Mouse (Mus musculus): Measurements from ENCODE around the gene Cmip. TPM values are rescaled to one million over a fixed set of nuclear protein-coding genes. Genes with fewer than 3 reads are reported as not detected.
A peak's percentile ranks its signal among the peaks of the same experiment; 100 is the strongest.

Gene Cmip
- polyA plus RNA-seq, 1 experiment: 23.6 TPM

DNA sequence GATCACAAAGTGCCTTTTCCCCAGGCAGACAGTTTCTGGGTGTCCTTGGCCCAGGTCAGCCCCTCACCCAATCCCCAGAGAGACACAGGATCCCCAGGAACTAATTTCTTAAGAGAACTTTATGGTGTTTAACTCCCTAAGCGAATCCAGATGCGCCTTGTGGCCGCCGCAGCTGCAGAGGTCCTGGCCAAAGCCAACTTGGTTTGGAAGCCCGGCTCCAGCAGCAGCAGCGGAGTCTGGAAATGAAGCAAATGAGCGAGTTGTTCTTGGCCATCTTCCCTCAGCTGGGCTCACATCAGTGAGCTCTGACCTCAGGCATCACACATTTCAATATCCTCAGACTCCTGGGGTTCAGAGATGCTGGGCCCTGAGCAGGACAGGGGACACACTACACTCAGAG lies 33.6 kb downstream of the Cmip start:
- Histone ChIP-seq H3K4me3 (no peak overlapping the region), H3K4me2 (ENCODE audit: low read depth) (no peak overlapping the region), H3K27me3 (ENCODE audit: control insufficient read depth, insufficient read depth, insufficient read length) (no peaks in the 10 kb centered on the region), H3K36me3 (ENCODE audit: control insufficient read depth, insufficient read depth) (peaks cover 4% of the 10 kb centered on the region), H3ac (ENCODE audit: control insufficient read depth, insufficient read length) (no peak overlapping the region), H3K79me2 (ENCODE audit: control insufficient read depth, insufficient read depth) (peaks cover 62% of the 10 kb centered on the region)
- TF ChIP-seq E2F4 (IDR thresholded peaks at IDR 0.05; ENCODE audit: insufficient read depth): no peak

DNA sequence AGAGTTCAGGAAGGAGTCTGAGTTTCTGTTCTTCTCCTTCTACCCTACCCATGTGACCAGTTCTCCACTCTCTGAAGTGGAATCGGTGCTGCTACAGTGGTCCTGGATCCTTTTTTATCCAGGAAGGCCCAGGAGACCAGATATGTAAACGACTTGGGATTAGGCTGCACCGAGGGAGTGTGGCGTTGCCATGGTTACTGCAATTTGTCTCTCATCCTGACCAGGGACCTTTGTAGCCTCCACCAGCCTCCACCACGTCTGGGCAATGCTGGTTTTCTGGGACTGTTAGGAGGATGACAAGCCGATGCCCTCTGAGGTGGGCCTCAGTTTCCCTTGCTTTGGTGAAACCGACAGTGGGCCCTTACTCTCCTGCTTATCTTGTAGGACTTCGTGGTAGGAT lies 35.4 kb downstream of the Cmip start:
- H3K4me2 ChIP-seq (ENCODE audit: low read depth): no peak overlapping the region
- no peaks in the 10 kb centered on the region for H3K27me3 ChIP-seq (ENCODE audit: control insufficient read depth, insufficient read depth, insufficient read length)
- H3K36me3 ChIP-seq (ENCODE audit: control insufficient read depth, insufficient read depth): no peaks in the 10 kb centered on the region
- H3ac ChIP-seq (ENCODE audit: control insufficient read depth, insufficient read length): no peak overlapping the region
- H3K79me2 ChIP-seq (ENCODE audit: control insufficient read depth, insufficient read depth): peaks cover 47% of the 10 kb centered on the region
- TF ChIP-seq POLR2AphosphoS2 (IDR thresholded peaks at IDR 0.05; ENCODE audit: insufficient read length, low read depth): no peak
- no peak for TF ChIP-seq REST (IDR thresholded peaks at IDR 0.05; ENCODE audit: insufficient read depth, insufficient read length)
- TF ChIP-seq MAX (IDR thresholded peaks at IDR 0.05; ENCODE audit: low read depth): no peak
- no peak for TF ChIP-seq TCF12 (IDR thresholded peaks at IDR 0.05; ENCODE audit: insufficient read depth, poor library complexity, severe bottlenecking)
- no peak for TF ChIP-seq TCF3 (IDR thresholded peaks at IDR 0.05; ENCODE audit: insufficient read length, low read depth)
- TF ChIP-seq MYOG (IDR thresholded peaks at IDR 0.05; ENCODE audit: control insufficient read depth in 1 of 3, insufficient read depth in 1 of 3, insufficient read length in 2 of 3, low read depth in 2 of 3): no peak
- no peak for TF ChIP-seq MYOD1 (IDR thresholded peaks at IDR 0.05; ENCODE audit: control insufficient read depth in 1 of 3, insufficient read length in 2 of 3, low read depth in 2 of 3)
- TF ChIP-seq USF1 (IDR thresholded peaks at IDR 0.05; ENCODE audit: low read depth): no peak
- TF ChIP-seq E2F4 (IDR thresholded peaks at IDR 0.05; ENCODE audit: insufficient read depth): no peak
- no peak for TF ChIP-seq CEBPB (IDR thresholded peaks at IDR 0.05; ENCODE audit: insufficient read depth, poor library complexity, severe bottlenecking)
- no peak for TF ChIP-seq POLR2A (IDR thresholded peaks at IDR 0.05; ENCODE audit: insufficient read length, low read depth)
- TF ChIP-seq SRF (IDR thresholded peaks at IDR 0.05; ENCODE audit: control insufficient read depth, insufficient read length, low read depth): no peak
- H3K4me3 ChIP-seq: no peak overlapping the region

DNA sequence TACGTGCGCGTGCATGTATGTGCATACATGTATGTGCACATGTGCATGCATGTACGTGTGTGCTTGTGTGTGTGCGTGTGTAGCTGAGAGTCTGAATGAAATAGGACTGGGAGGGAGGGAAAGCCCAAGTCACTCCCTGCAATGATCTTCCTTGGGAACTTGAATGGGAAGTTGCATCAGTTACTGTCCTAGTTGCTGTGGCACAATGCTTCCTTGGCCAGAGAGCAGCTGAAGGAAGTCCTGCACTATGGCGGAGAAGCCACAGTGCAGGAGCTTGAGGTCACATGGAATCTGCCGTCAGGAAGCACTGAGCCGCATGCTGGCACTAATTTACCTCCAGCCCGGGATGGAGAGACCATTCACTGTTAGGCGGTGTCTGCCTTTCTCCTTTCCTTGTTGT lies 37.9 kb downstream of the Cmip start:
- Histone ChIP-seq H3K27me3 (ENCODE audit: control insufficient read depth, insufficient read depth, insufficient read length) (no peaks in the 10 kb centered on the region), H3K4me2 (ENCODE audit: low read depth) (no peak overlapping the region), H3ac (ENCODE audit: control insufficient read depth, insufficient read length) (no peak overlapping the region), H3K4me3 (no peak overlapping the region), H3K79me2 (ENCODE audit: control insufficient read depth, insufficient read depth) (peaks cover 47% of the 10 kb centered on the region), H3K36me3 (ENCODE audit: control insufficient read depth, insufficient read depth) (no peaks in the 10 kb centered on the region)
- TF ChIP-seq MYOD1 (IDR thresholded peaks at IDR 0.05; ENCODE audit: control insufficient read depth in 1 of 3, insufficient read length in 2 of 3, low read depth in 2 of 3) (no peak), POLR2AphosphoS2 (IDR thresholded peaks at IDR 0.05; ENCODE audit: insufficient read length, low read depth) (peak; percentile 13), POLR2A (IDR thresholded peaks at IDR 0.05; ENCODE audit: insufficient read length, low read depth) (peak; percentile 19)

DNA sequence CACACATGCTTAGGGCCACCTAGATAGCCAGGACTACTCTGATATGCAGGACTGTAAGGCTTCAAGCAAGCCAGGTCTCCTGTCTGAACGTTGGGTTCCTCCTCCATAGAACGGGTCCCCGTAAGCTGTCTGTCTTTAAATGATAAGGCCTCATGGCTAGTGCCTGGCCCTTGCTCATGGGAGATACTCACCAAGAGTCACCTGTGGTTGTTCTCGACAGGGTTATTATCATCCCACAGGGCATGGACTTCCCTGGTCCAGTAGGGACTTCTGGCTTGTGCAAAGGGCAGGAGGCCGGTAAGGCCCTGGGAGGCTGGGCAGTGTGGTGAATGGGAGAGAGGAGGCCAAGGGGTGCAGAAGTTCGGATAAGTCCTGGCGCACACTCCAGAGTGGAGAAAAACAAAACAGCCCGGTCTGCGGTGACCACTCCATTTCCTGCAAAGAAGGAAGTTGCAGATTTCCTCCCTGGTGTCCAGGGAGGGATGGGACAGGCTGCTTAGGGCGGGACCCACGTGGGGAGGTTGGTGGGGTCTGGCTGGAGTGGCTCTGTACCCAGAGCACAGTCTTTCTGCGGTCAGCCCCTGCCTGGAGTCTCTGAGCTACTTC lies 41.2 kb downstream of the Cmip start:
- Histone ChIP-seq H3ac (ENCODE audit: control insufficient read depth, insufficient read length) (no peak overlapping the region), H3K79me2 (ENCODE audit: control insufficient read depth, insufficient read depth) (peaks cover 23% of the 10 kb centered on the region), H3K27me3 (ENCODE audit: control insufficient read depth, insufficient read depth, insufficient read length) (no peaks in the 10 kb centered on the region), H3K4me2 (ENCODE audit: low read depth) (no peak overlapping the region), H3K4me3 (no peak overlapping the region), H3K36me3 (ENCODE audit: control insufficient read depth, insufficient read depth) (no peaks in the 10 kb centered on the region)
- no peak for TF ChIP-seq CEBPB (IDR thresholded peaks at IDR 0.05; ENCODE audit: insufficient read depth, poor library complexity, severe bottlenecking)
- no peak for TF ChIP-seq MAX (IDR thresholded peaks at IDR 0.05; ENCODE audit: low read depth)
- no peak for TF ChIP-seq POLR2A (IDR thresholded peaks at IDR 0.05; ENCODE audit: insufficient read length, low read depth)
- TF ChIP-seq TCF3 (IDR thresholded peaks at IDR 0.05; ENCODE audit: insufficient read length, low read depth): no peak
- TF ChIP-seq REST (IDR thresholded peaks at IDR 0.05; ENCODE audit: insufficient read depth, insufficient read length): no peak
- no peak for TF ChIP-seq USF1 (IDR thresholded peaks at IDR 0.05; ENCODE audit: low read depth)
- TF ChIP-seq MYOG (IDR thresholded peaks at IDR 0.05; ENCODE audit: control insufficient read depth in 1 of 3, insufficient read depth in 1 of 3, insufficient read length in 2 of 3, low read depth in 2 of 3): no peak
- no peak for TF ChIP-seq TCF12 (IDR thresholded peaks at IDR 0.05; ENCODE audit: insufficient read depth, poor library complexity, severe bottlenecking)
- TF ChIP-seq SRF (IDR thresholded peaks at IDR 0.05; ENCODE audit: control insufficient read depth, insufficient read length, low read depth): no peak
- TF ChIP-seq E2F4 (IDR thresholded peaks at IDR 0.05; ENCODE audit: insufficient read depth): no peak
- no peak for TF ChIP-seq POLR2AphosphoS2 (IDR thresholded peaks at IDR 0.05; ENCODE audit: insufficient read length, low read depth)

DNA sequence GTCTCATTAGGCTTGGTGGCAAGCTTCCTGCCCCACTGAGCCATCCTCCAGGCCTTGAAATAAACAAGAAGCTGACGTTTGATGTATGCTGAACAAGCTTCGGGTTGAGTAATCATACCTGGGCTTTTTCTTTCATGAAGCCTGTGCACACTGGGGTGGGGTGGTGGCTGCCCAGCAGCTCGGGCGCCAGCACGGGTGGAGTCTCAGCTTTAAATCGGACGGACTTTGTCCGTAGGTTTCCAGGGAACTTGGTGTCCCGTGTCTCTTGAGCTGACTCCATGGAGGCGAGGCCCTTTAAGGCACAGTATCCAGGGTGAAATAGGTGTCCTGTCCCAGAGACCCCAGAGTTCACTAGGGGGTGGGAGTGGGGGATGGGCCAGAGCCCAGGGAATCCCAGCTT lies 42.3 kb downstream of the Cmip start:
- TF ChIP-seq TCF3 (IDR thresholded peaks at IDR 0.05; ENCODE audit: insufficient read length, low read depth): no peak
- TF ChIP-seq POLR2AphosphoS2 (IDR thresholded peaks at IDR 0.05; ENCODE audit: insufficient read length, low read depth): no peak
- no peak for TF ChIP-seq CEBPB (IDR thresholded peaks at IDR 0.05; ENCODE audit: insufficient read depth, poor library complexity, severe bottlenecking)
- TF ChIP-seq REST (IDR thresholded peaks at IDR 0.05; ENCODE audit: insufficient read depth, insufficient read length): no peak
- no peak for TF ChIP-seq TCF12 (IDR thresholded peaks at IDR 0.05; ENCODE audit: insufficient read depth, poor library complexity, severe bottlenecking)
- no peak for TF ChIP-seq MYOD1 (IDR thresholded peaks at IDR 0.05; ENCODE audit: control insufficient read depth in 1 of 3, insufficient read length in 2 of 3, low read depth in 2 of 3)
- Histone ChIP-seq H3K4me3 (no peak overlapping the region), H3K79me2 (ENCODE audit: control insufficient read depth, insufficient read depth) (peaks cover 26% of the 10 kb centered on the region), H3K36me3 (ENCODE audit: control insufficient read depth, insufficient read depth) (no peaks in the 10 kb centered on the region), H3K27me3 (ENCODE audit: control insufficient read depth, insufficient read depth, insufficient read length) (no peaks in the 10 kb centered on the region), H3K4me2 (ENCODE audit: low read depth) (no peak overlapping the region), H3ac (ENCODE audit: control insufficient read depth, insufficient read length) (no peak overlapping the region)
